Mouse (Mus musculus): ENCODE measurements around the gene Apba2. TPM values are rescaled to one million over a fixed set of nuclear protein-coding genes. Genes with fewer than 3 reads are reported as not detected.
A peak's percentile ranks its signal among the peaks of the same experiment; 100 is the strongest.

Apba2 gene
- total RNA-seq, 4 experiments from 2014 or later: 231 to 246 (median 238) TPM

GRCm38 (mm10) chr7:64651963-64652362 is 150.5 kb downstream of the Apba2 start:
- no peak for DNase-seq (ENCODE audit: low spot score in 2 of 2)

DNA sequence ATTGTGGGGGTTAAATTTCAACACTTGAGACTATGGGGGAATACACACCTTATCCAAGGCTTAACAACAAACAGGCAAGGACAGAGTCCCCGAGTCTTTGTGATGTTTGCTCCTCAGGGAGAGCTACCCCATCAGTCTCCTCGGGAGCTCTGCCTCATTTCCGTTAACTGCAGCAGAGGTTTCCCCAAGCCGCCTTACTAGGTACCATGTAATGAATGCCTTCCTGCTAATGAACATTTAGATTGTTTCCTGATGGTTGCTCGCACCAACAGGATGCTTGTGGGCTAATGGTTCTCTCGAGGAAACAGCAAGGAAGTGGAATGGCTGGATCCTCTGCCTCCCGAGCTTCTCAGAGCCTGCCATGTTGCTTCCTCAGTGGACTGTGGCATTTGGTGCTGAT is 155.3 kb downstream of the Apba2 start:
- no peak for DNase-seq (ENCODE audit: low spot score in 2 of 2)

DNA sequence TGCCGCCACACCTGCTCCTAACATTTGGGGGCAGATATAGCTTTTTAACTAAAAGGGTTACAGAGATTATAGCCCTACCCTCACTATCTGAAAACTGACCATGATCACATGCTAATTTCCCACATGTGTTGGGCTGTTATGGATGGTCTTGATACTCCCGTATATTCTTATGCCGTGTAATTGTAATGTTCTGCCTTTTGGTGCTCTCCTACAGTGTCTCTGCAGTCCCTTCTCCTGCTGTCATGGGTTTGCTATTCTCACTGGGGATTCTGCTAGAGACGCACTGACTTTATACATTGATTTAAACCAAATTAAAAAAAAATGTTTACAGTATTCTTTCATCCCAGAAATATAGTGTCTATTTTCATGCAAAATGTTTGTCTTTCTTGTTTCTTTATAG is 157.4 kb downstream of the Apba2 start:
- no peak for DNase-seq (ENCODE audit: low spot score in 2 of 2)

GRCm38 (mm10) chr7:64659328-64659727 is 157.8 kb downstream of the Apba2 start:
- DNase-seq (ENCODE audit: low spot score in 2 of 2): no peak

DNA sequence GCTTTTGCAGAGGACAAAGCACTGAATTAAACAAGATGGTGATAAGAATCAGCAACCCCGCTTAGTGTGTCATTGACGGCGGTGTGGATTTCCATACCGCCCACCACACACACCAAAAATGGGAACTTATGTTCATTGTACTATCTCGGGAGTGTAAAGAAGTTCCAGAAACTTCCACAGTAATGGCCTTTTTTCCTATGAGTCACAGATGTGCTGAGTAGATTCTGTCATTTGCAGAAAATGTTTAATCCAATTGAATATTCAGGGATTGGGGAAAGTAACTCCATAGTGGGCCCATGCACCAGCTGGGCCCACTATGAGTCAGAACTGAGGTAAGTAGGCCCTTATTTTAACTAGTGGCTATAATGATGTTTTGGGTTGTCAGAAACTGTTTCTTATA is 161.0 kb downstream of the Apba2 start:
- DNase-seq (ENCODE audit: low spot score in 2 of 2): peak in 1 of 2 experiments; percentile 25

DNA sequence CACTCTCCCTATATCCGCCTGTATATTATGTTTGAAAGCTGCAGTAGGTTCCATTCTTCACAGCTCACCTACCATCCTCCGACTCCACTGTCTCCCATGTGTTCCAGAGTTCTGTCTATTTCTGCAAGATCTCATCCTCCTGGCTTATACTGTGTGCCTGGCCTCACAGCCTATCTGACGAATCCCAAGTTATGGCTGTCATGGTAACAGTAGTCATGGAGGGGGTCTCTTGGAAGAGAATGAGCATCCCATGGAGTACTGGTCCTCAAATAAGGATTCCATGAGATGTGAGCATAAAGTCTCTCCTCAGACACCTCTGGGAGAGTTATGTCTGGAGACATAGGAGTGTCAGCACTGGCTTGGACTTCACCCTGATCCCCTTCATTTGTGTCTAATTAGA is 162.1 kb downstream of the Apba2 start:
- no peak for DNase-seq (ENCODE audit: low spot score in 2 of 2)

DNA sequence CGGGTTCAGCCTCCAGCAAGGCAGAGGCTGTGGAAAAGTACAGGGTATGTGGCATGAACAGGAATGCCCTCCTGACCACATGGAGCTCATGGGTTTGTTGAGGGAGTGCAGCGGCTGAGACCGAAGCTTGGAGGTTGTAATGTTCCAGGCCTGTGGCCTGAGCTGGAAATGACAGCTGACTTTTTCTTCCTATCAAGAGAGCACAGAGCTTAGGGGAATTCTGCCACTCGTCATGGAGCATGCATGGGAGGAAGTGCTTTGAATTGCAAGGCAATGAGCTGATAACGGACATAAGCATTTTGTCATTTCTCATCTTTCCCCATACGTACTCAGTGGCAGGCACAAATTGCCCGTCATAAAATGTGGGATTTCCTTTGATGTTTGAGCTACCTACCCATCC is 163.6 kb downstream of the Apba2 start:
- DNase-seq (ENCODE audit: low spot score in 2 of 2): no peak

DNA sequence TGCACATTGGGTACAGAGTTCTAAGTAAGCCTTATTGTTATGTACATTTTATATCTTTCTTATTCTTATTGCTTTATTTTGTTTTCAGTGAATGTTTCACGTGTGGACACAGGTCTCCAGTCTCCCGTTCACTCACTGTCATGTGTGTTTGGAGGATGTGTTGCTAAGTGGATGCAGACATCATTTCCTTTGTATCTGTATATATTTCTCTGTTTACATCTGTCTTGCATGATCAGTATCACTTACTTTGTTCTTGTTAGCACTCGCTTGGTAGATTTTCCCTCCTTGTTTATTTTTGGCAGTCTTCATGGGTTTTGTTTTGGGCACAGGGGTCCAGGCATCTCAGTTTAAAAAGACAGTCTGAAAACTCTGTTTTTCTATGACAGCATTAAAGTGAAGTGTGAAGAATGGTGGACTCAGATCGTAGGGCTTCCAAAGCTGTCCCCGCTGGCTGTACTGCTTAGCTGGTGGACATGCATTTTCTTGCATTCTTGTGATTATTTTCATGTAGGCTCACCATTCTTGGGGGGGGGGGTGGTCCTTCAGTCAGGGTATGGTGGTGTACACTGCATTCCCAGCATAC is 164.3 kb downstream of the Apba2 start:
- no peak for DNase-seq (ENCODE audit: low spot score in 2 of 2)

- no peak for DNase-seq (ENCODE audit: low spot score in 2 of 2)
Measured at GRCm38 (mm10) chr7:64667959-64668358, 166.5 kb downstream of the Apba2 start.

- no peak for DNase-seq (ENCODE audit: low spot score in 2 of 2)
Measured at GRCm38 (mm10) chr7:64679771-64680479, 178.4 kb downstream of the Apba2 start.

GRCm38 (mm10) chr7:64684893-64685292 is 183.4 kb downstream of the Apba2 start:
- DNase-seq (ENCODE audit: low spot score in 2 of 2): no peak

- no peak for DNase-seq (ENCODE audit: low spot score in 2 of 2)
Measured at GRCm38 (mm10) chr7:64688115-64688817, 186.8 kb downstream of the Apba2 start.

DNA sequence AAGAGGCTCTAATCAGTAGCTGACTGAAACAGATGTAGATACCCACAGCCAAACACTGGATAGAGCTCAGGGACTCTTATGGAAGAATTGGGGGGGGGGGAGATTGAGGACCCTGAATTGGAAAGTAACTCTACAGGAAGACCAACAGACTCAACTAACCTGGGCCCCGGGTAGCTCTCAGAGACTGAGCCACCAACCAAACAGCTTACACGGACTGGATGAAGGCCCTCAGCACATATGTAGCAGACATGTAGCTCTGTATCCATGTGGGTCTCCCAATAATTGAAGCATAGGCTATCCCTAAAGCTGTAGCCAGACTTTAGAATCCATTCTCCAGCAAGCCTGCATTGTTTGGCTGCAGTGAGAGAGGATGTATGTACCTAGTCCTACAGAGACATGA is 190.3 kb downstream of the Apba2 start:
- DNase-seq (ENCODE audit: low spot score in 2 of 2): no peak

DNA sequence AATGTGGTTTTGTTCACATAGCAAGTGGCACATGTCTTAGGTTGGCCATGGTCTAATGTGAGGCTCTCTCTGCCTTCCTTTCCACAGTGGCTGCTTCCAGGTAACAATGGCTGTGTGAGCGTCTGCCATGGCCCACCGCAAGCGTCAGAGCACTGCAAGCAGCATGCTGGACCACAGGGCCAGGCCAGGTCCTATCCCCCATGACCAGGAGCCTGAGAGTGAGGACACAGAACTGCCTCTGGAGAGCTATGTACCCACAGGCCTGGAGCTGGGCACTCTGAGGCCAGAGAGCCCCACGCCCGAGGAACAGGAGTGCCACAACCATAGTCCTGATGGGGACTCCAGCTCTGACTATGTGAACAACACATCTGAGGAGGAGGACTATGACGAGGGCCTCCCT is 193.4 kb downstream of the Apba2 start:
- DNase-seq (ENCODE audit: low spot score in 2 of 2): no peak

- DNase-seq (ENCODE audit: low spot score in 2 of 2): no peak
Measured at GRCm38 (mm10) chr7:64696521-64697281, 195.2 kb downstream of the Apba2 start.

DNA sequence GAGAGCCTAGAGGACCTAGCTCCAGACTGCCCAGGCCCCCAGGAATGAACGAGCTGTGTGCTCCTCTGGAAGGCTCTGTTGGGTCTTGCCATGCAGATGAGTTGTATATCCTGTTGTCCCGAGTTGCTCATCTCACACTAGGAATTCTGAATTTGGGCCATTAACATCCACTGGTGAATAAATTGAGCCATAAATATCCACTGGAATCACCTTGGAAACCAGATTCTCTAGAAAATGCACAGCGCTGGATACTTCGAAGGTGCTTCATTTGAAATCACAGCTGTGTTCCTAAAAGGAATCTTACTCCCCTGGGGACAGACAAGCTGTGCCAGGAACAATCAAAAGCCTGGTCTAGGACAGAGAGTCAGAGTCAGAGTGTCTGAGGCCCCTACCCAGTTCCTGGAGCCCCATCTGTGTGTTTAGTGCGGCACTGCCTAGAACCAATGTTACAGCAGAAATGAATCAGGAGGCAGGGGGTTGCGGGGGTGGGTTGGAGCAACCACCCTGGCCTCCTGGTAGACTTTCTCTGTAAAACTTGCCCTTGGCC is 196.4 kb downstream of the Apba2 start:
- DNase-seq (ENCODE audit: low spot score in 2 of 2): no peak

- no peak for DNase-seq (ENCODE audit: low spot score in 2 of 2)
Measured at GRCm38 (mm10) chr7:64704060-64704595, 202.6 kb downstream of the Apba2 start.

- no peak for DNase-seq (ENCODE audit: low spot score in 2 of 2)
Measured at GRCm38 (mm10) chr7:64708176-64708575, 206.7 kb downstream of the Apba2 start.

DNA sequence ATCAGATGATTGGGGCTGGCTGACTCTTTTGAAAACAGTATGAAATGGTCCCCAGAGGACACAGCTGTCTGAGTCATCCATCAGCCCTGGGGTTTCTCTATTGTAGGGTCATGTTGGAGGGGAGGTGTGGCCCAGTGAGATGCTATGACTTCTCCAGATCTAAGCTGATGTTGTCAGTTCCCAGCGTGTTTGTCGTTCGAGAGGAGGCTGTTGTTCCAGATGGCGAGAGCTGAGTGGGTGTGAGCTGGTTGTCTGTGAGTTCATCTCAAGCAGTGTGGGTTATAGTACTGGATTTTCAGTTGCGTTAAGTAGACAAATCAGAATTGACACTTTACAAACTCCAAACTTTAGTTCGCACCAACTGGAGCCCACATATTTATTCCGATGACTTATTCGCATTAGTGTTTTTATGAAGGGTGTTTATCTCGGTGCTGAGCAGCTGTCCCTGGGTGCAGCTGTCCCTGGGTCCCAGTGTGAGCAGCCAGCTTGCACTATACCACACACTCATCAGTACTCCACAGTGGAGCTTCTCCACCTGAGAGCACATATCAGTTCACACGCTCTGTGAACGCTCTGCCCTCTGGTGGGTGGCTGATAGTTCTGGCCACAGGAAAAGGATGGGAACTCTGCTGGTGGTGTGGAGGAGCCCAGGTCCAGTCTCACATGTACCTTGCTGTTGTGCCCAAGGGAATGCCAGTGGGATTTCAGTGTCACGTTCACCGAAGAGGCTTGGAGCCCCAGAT is 208.2 kb downstream of the Apba2 start:
- peak in 1 of 2 experiments; percentile 60 for DNase-seq (ENCODE audit: low spot score in 2 of 2)

- no peak for DNase-seq (ENCODE audit: low spot score in 2 of 2)
Measured at GRCm38 (mm10) chr7:64716286-64716685, 214.8 kb downstream of the Apba2 start.

DNA sequence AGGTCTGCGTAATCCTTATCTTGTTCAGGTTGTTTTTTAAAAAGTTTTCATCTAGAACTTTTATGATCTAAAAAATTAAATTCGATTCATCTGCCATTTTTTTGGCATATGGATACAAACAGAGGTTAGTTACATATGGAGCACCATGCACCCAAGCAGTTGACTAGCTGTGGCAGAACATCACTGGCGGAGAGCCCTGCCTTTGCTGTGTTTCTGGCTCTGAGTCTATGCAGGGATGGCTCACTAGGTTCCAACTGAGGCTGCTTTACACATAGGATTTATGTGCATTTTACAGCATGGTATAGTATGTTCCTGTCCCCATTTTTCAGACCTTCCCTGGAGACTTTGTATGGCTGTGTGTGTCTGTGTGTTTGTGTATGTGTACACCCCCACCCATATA is 221.8 kb downstream of the Apba2 start:
- no peak for DNase-seq (ENCODE audit: low spot score in 2 of 2)
